Mouse (Mus musculus) inflammation-experienced regulatory T-cells, adult 16 weeks (primary cell): ENCODE measurements around the gene Speer1. TPM values are rescaled to one million over a fixed set of nuclear protein-coding genes. Genes with fewer than 3 reads are reported as not detected.

Experiments
- polyA plus RNA-seq: library from polyadenylated mRNA; unstranded; fragments of 100-300 nt; shearing (Covaris generic); gene quantifications from one replicate; pipeline ENCODE4 v1.2.1, GENCODE M21; 2017

Speer1 gene
- polyA plus RNA-seq: not detected

GRCm38 (mm10) chr5:11341216-11341615 lies at the start of gene Speer1:
Gene Speer1 (plus strand): TSS chr5:11341516.

Other genes with a start within 250 kb of the Speer1 start
- gene Gm8879, start 213.9 kb upstream of the Speer1 start, polyA plus RNA-seq: not detected
- gene Gm5861, start 158.4 kb upstream of the Speer1 start, polyA plus RNA-seq: 0.40 TPM
- not detected for gene Gm8890, start 85.5 kb upstream of the Speer1 start, polyA plus RNA-seq
- not detected for gene Gm8897, start 74.9 kb downstream of the Speer1 start, polyA plus RNA-seq
- gene Gm8906, start 161.2 kb downstream of the Speer1 start, polyA plus RNA-seq: 0.37 TPM